Mouse (Mus musculus) testis, adult 2 months (tissue): Measurements from ENCODE around the gene Rfxank.

Source experiments
- CTCF ChIP-seq: fragments of 200-500 bp; IDR thresholded peaks from 2 replicates; pipeline ENCODE4 v1.5.1; 2012; ENCODE audit warnings: low read depth, mild to moderate bottlenecking, inconsistent platforms, low read length, moderate library complexity; ENCODE audit not compliant: control insufficient read depth, insufficient read depth, insufficient replicate concordance
- POLR2A ChIP-seq: fragments of 200-500 bp; IDR thresholded peaks from 2 replicates; pipeline ENCODE4 v1.6.1; 2012; ENCODE audit warnings: low read depth, mild to moderate bottlenecking, inconsistent platforms, low read length, moderate library complexity; ENCODE audit not compliant: control insufficient read depth

DNA sequence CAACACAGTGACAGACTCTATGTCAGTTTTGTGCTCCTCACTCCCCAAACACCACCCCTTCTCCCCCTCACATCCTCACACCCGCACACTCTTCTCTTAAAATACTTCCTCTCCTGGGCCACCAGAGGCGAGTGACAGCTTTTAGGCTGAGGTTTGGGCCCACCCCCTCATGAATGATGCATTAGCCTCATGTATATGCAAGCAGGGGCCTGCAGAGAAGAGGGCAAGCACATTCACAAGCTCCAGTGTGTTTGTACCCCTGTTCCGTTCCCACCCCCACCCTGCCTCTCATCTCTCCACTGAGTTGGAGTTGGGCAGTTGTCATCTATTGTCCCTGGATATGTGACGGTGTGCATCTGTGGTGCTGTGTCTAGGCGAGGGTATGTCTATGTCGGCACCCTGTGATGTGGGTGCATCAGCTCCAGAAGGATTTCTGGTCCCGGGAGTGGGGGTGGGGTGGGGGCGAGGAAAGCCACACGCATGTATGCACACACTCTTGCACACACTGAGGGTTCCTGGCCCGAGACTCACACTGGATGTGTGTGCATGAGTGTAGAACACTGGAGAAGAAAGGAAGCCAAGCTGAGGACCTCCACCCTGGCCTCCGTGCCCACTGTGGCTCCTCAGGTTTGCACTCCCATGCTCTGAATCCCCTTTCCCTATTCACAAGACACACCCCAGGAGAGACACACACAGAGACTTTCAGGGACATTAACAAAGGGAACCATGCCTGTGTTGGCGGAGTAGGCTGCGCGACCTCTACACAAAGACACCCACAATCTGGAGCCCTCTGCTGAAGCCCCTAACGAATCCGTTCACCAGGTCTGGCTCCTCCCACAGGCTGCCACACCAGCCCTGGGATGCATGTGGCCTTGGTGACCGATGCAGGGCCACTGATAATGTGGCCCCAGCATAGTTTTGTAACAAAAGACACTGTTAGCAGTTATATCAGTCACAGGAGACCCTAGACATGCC is 19.9 kb downstream of the Rfxank start:
- TF ChIP-seq CTCF (no peak), POLR2A (no peak)
